Mouse (Mus musculus) embryo, embryonic 11.5 days (tissue): ENCODE measurements around the gene Scpep1.

ENCODE experiments used
- DNase-seq: peaks from one replicate; pipeline ENCODE4 v3.0.0-alpha.2; 2012; ENCODE audit warnings: low read depth, low spot score

Scpep1 gene

DNA sequence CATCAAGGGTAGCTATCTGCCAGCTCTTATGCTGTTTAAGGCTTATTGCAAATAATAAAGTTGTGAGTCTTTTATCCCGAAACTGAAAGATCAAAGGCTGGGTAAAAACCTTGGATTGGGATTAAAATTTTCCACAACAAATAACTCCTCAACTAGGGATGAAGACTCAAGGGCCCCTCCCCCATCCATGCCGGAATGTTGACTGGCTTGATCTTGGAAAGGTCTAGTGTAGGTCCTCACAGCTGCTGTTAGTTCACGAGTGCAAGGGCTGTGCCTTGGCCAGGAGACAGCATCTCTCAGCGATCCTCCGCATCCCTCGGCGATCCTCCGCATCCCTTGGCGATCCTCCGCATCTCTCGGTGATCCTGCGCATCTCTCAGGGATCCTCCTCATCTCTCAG is 77.3 kb downstream of the Scpep1 start:
- no peak for DNase-seq
